Mouse (Mus musculus): ENCODE data around the gene Pnkd. TPM values are rescaled to one million over a fixed set of nuclear protein-coding genes. Genes with fewer than 3 reads are reported as not detected.

The Pnkd gene
- polyA plus RNA-seq, 1 experiment from 2014 or later = 107 TPM

GRCm38 (mm10) chr1:74362325-74363229, 77.8 kb downstream of the Pnkd start:
- WGBS = 74% methylated on average over 17 of the region's 17 CpGs
- peaks cover 8% of the 10 kb centered on the region for H3K4me1 ChIP-seq
- peaks cover 7% of the 10 kb centered on the region; the same call in 1 of the 2 replicates for H3K27me3 ChIP-seq (ENCODE audit: low read depth, poor library complexity, severe bottlenecking)
- H3K36me3 ChIP-seq = no peaks in the 10 kb centered on the region
- H3K4me3 ChIP-seq = no peak overlapping the region
- DNase-seq (ENCODE audit: low spot score) = no peak
- H3K9me3 ChIP-seq (replicated peaks) = no peaks in the 10 kb centered on the region
- no peak overlapping the region for H3K27ac ChIP-seq (replicated peaks)

- no peak overlapping the region for H3K4me3 ChIP-seq
- 76% methylated on average over 5 of the region's 5 CpGs for WGBS
- peaks cover 15% of the 10 kb centered on the region; the same call in 1 of the 2 replicates for H3K27me3 ChIP-seq (ENCODE audit: low read depth, poor library complexity, severe bottlenecking)
- no peaks in the 10 kb centered on the region for H3K36me3 ChIP-seq
- no peak for DNase-seq (ENCODE audit: low spot score)
- H3K9me3 ChIP-seq (replicated peaks) = no peaks in the 10 kb centered on the region
- peaks cover 17% of the 10 kb centered on the region for H3K4me1 ChIP-seq
- H3K27ac ChIP-seq (replicated peaks) = no peak overlapping the region
Measured at GRCm38 (mm10) chr1:74363437-74363836, 78.7 kb downstream of the Pnkd start.

- no peak for DNase-seq (ENCODE audit: low spot score)
- Histone ChIP-seq H3K4me3 (no peak overlapping the region), H3K4me1 (peaks cover 18% of the 10 kb centered on the region), H3K27me3 (ENCODE audit: low read depth, poor library complexity, severe bottlenecking) (peaks cover 16% of the 10 kb centered on the region; the same call in 1 of the 2 replicates), H3K9me3 (replicated peaks) (no peaks in the 10 kb centered on the region), H3K36me3 (no peaks in the 10 kb centered on the region), H3K27ac (replicated peaks) (no peak overlapping the region)
- 79% methylated on average over 8 of the region's 8 CpGs for WGBS
Measured at GRCm38 (mm10) chr1:74364270-74364669, 79.5 kb downstream of the Pnkd start.

GRCm38 (mm10) chr1:74367886-74368645, 83.3 kb downstream of the Pnkd start:
- H3K4me3 ChIP-seq = peak overlapping the region; percentile 44
- no peaks in the 10 kb centered on the region for H3K9me3 ChIP-seq (replicated peaks)
- peak; percentile 53 for DNase-seq (ENCODE audit: low spot score)
- H3K27ac ChIP-seq (replicated peaks) = peak overlapping the region; percentile 29; the same call in 1 of the 2 replicates
- peaks cover 12% of the 10 kb centered on the region for H3K4me1 ChIP-seq
- WGBS = 21% methylated on average over 34 of the region's 34 CpGs
- peaks cover 16% of the 10 kb centered on the region; the same call in 1 of the 2 replicates for H3K27me3 ChIP-seq (ENCODE audit: low read depth, poor library complexity, severe bottlenecking)
- H3K36me3 ChIP-seq = no peaks in the 10 kb centered on the region

GRCm38 (mm10) chr1:74370040-74370439, 85.3 kb downstream of the Pnkd start:
- Histone ChIP-seq H3K4me1 (peaks cover 14% of the 10 kb centered on the region), H3K36me3 (no peaks in the 10 kb centered on the region), H3K9me3 (replicated peaks) (no peaks in the 10 kb centered on the region), H3K4me3 (no peak overlapping the region), H3K27ac (replicated peaks) (no peak overlapping the region), H3K27me3 (ENCODE audit: low read depth, poor library complexity, severe bottlenecking) (peaks cover 16% of the 10 kb centered on the region; the same call in 1 of the 2 replicates)
- DNase-seq (ENCODE audit: low spot score) = no peak
- WGBS = 65% methylated on average over 4 of the region's 4 CpGs

GRCm38 (mm10) chr1:74373372-74373771, 88.6 kb downstream of the Pnkd start:
- WGBS = 88% methylated on average over 4 of the region's 4 CpGs

GRCm38 (mm10) chr1:74374980-74375379, 90.2 kb downstream of the Pnkd start, which contains the start of gene Slc11a1:
Slc11a1 (plus strand) TSS chr1:74375195.
- 81% methylated on average over 8 of the region's 8 CpGs for WGBS
- H3K36me3 ChIP-seq = no peaks in the 10 kb centered on the region
- no peak within 1 kb of the TSS for H3K4me3 ChIP-seq
- no peaks in the 10 kb centered on the region for H3K9me3 ChIP-seq (replicated peaks)
- H3K27ac ChIP-seq (replicated peaks) = 0 out of 2 replicates have a peak within 1 kb of the TSS, but pooled peaks have one; percentile 24
- no peak for DNase-seq (ENCODE audit: low spot score)
- peaks cover 22% of the 10 kb centered on the region for H3K4me1 ChIP-seq
- H3K27me3 ChIP-seq (ENCODE audit: low read depth, poor library complexity, severe bottlenecking) = no peaks in the 10 kb centered on the region

More at GRCm38 (mm10) chr1:74373372-74373771, 88.6 kb downstream of the Pnkd start:
- Histone ChIP-seq H3K36me3 (no peaks in the 10 kb centered on the region), H3K27me3 (ENCODE audit: low read depth, poor library complexity, severe bottlenecking) (peaks cover under 1% of the 10 kb centered on the region; the same call in 1 of the 2 replicates), H3K4me3 (no peak overlapping the region), H3K27ac (replicated peaks) (no peak overlapping the region), H3K9me3 (replicated peaks) (no peaks in the 10 kb centered on the region), H3K4me1 (peaks cover 23% of the 10 kb centered on the region)
- no peak for DNase-seq (ENCODE audit: low spot score)

- peaks cover 22% of the 10 kb centered on the region for H3K4me1 ChIP-seq
- H3K9me3 ChIP-seq (replicated peaks) = no peaks in the 10 kb centered on the region
- no peaks in the 10 kb centered on the region for H3K36me3 ChIP-seq
- H3K4me3 ChIP-seq = no peak overlapping the region
- 79% methylated on average over 10 of the region's 10 CpGs for WGBS
- 0 out of 2 replicates have a peak overlapping the region, but pooled peaks have one; percentile 24 for H3K27ac ChIP-seq (replicated peaks)
- no peaks in the 10 kb centered on the region for H3K27me3 ChIP-seq (ENCODE audit: low read depth, poor library complexity, severe bottlenecking)
- no peak for DNase-seq (ENCODE audit: low spot score)
Measured at GRCm38 (mm10) chr1:74375561-74375960, 90.8 kb downstream of the Pnkd start.

GRCm38 (mm10) chr1:74376396-74376795, 91.7 kb downstream of the Pnkd start:
- H3K9me3 ChIP-seq (replicated peaks) = no peaks in the 10 kb centered on the region
- no peaks in the 10 kb centered on the region for H3K27me3 ChIP-seq (ENCODE audit: low read depth, poor library complexity, severe bottlenecking)
- H3K4me1 ChIP-seq = peaks cover 22% of the 10 kb centered on the region
- H3K4me3 ChIP-seq = no peak overlapping the region
- H3K36me3 ChIP-seq = no peaks in the 10 kb centered on the region
- 88% methylated on average over 4 of the region's 4 CpGs for WGBS
- no peak for DNase-seq (ENCODE audit: low spot score)
- peak overlapping the region; percentile 15; the same call in 1 of the 2 replicates for H3K27ac ChIP-seq (replicated peaks)

- H3K27me3 ChIP-seq (ENCODE audit: low read depth, poor library complexity, severe bottlenecking) = no peaks in the 10 kb centered on the region
- no peak overlapping the region for H3K4me3 ChIP-seq
- 93% methylated on average over 7 of the region's 7 CpGs for WGBS
- DNase-seq (ENCODE audit: low spot score) = no peak
- H3K27ac ChIP-seq (replicated peaks) = no peak overlapping the region
- H3K4me1 ChIP-seq = peaks cover 22% of the 10 kb centered on the region
- H3K36me3 ChIP-seq = no peaks in the 10 kb centered on the region
- no peaks in the 10 kb centered on the region for H3K9me3 ChIP-seq (replicated peaks)
Measured at GRCm38 (mm10) chr1:74379058-74379504, 94.4 kb downstream of the Pnkd start.

GRCm38 (mm10) chr1:74380484-74380883, 95.8 kb downstream of the Pnkd start:
- Histone ChIP-seq H3K27ac (replicated peaks) (no peak overlapping the region), H3K27me3 (ENCODE audit: low read depth, poor library complexity, severe bottlenecking) (no peaks in the 10 kb centered on the region), H3K36me3 (no peaks in the 10 kb centered on the region), H3K9me3 (replicated peaks) (no peaks in the 10 kb centered on the region), H3K4me1 (peaks cover 16% of the 10 kb centered on the region), H3K4me3 (no peak overlapping the region)
- 86% methylated on average over 5 of the region's 5 CpGs for WGBS
- DNase-seq (ENCODE audit: low spot score) = no peak

- Histone ChIP-seq H3K4me1 (peaks cover 12% of the 10 kb centered on the region), H3K27me3 (ENCODE audit: low read depth, poor library complexity, severe bottlenecking) (no peaks in the 10 kb centered on the region), H3K4me3 (no peak overlapping the region), H3K36me3 (no peaks in the 10 kb centered on the region), H3K27ac (replicated peaks) (no peak overlapping the region), H3K9me3 (replicated peaks) (no peaks in the 10 kb centered on the region)
- whole genome bisulfite sequencing = 92% methylated on average over 10 of the region's 10 CpGs
- DNase-seq (ENCODE audit: low spot score) = no peak
Measured at GRCm38 (mm10) chr1:74381588-74382021, 96.9 kb downstream of the Pnkd start.
